Mouse (Mus musculus) 3T3-L1 (cell line): Measurements from ENCODE around the gene Shisal2b.
"Not testable (repeated sequence)": the region's sequence is repeated elsewhere in the genome, so short reads cannot be mapped to it uniquely, and the experiment has no call there.

Experiments
- DNase-seq: peaks from one replicate; pipeline ENCODE4 v3.0.0-alpha.2; 2015; ENCODE audit warnings: low read depth, low spot score

Gene Shisal2b

DNA sequence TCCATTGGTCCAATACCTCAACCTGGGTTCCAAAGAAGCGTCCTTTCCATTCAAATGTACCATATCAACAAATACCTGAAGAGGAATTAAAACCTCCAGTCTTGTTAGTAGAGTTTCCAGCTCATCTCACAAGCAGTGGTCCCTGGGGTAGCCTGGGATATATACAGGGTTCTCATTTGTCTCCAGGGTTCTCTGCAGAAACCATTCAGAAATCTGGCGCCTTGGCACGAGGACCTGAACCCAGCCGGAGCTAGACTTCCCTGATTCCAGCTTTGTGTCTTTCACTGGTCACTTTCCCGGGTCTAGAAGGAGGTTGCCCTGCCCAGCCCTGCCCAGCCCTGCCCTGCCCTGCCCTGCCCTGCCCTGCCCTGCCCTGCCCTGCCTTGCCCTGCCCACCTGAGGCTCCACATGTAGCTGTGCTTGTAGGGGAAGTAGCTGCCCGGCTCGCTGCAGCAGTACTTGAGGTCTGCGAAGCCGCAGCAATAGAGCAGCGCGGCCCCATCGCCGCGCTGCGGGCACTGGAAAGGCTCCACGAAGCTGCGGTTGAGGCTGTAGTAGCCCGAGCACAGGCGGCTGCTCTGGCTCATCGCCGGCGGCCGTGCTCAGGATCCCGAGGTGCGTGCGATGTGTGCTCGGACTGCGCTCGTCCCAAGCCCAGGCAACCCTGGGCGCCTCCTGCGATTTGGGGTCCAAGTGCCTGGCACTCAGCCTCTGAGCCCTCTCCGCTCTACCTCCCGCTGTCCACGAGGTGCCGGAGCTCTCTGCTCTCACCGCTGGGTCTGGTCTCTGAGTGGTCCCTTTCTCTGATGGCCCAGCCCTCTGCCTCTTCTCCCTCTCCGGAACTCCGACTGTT, at the start of gene Shisal2b:
Gene Shisal2b (minus strand): TSS at position 767 of the 853 bp plus-strand sequence.
- DNase-seq = no peak

DNA sequence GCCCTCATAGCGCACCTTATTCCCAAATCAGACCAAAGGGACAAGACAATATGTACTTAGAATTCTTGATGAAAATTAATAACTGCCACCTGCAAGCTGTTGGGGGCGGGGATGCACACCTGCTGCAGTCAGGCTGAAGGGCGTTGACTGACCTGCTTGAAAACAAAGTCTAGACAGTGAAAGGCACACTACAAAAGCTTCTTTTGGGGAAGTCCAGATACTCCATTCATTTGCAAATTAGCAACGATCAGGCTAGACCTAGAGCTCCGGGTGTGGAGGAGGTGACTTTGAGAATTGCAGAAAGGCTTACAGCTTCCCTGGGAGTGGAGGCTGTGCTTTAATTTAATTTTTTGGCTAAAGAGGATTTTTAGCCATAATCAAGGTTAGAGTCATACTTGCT, 47.9 kb upstream of the Shisal2b start:
- not testable (repeated sequence) for DNase-seq

DNA sequence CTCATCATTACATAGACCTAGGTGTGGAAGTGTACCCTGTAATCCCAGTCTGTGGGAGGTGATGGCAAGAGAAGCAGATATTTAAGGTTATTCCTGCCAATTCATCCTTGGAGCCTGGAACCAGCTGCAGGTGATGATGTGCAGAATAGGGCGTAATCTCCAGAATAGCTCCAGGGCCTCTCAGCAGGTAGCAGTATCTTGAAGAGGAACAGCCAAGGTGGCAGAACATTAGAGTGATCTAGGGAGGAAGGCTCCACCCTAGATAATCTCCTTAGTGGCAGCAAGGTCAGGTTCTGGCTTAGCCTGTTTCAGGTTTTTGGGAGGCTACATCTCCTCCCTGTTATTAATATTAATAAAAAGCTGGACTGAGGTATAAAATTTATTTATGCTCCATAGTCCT, 47.3 kb upstream of the Shisal2b start:
- not testable (repeated sequence) for DNase-seq

DNA sequence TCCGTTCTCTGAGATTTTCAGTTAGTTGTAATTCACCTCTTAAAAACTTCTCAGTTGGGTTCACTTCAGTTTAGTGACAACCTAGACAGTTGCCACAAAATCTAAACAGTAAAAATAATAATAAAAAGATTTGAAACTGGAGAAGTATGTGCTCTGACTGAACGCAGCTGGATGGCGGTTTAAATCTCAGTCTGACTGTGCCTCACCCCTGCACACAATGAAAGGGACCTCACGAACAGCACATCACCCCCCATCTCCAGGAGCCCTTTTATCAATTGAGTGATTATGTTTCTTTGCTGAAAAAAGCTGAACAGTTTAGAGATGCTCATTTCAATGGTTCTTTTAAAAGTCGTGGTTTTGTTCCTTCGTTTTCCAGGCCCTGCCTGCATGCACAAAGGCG, 45.0 kb upstream of the Shisal2b start:
- DNase-seq = no peak

DNA sequence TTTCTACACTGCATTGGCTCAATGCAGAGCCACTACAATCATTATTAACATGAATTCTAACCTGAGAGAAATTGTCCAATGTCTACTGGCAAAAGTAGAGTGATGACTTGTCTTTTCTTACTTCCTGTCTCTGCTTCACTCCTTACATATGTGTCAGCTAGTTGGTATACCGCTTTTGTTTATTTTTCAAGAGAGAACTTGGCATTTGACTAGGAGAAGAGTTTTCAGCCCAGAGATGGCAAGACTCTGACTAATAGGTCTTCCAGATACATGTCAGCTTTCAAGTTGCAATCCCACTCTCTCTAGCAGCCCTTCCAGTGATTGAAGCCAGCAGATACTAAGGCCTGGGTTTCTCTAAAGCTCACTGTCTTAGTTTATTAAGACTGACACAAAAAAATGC, 31.1 kb upstream of the Shisal2b start:
- peak; percentile 73 for DNase-seq

DNA sequence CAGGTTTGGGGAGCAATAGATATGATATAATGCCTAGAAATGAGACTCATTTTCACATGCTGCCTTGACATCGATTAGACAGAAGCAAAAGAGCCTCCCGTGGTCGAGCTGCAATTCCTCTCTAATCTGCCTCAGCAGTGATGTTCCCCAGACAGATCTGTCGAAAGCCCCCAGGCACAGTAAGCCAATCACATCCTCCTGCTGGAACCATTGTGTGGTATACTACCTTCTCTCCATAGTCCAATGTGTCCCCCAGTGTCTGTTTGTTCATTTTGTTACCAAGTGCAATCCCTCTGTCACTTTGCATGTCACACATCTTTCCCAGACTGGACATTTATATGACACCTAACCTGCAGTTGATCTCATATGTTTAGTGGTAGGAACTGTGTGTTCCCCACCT, 28.6 kb upstream of the Shisal2b start:
- DNase-seq = no peak

DNA sequence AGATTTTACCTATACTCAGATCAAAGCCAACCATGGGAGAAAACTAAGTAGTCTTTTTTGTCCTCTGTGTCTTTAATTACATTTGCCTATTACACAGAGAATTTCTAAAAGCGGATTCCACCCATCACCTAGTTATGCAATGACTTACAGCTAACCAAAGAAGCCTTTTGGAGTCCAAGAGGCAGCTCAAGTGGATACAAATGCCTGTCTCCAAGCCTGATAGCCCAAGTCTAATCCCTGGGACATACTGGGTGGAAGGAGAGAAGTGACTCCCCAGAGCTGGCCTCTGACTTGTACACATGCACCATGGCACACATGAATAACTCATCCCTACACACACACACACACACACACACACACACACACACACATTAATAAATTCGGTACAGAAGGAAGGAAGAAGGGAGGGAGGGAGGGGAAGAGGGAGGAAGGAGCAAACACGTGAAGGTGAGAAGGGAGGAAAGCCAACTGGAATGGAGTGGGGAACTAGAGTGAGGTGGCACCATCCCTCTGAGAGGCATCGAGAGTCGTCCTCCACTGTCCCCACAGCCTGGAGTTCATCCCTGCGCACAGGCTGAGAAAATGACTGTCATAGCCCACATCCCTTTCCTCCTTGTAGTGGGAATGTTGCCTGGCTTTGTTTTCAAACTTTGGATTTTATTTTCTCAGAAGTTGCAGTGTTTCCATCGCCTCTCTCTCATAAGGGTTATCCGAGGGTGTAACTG, 22.8 kb upstream of the Shisal2b start:
- no peak for DNase-seq

DNA sequence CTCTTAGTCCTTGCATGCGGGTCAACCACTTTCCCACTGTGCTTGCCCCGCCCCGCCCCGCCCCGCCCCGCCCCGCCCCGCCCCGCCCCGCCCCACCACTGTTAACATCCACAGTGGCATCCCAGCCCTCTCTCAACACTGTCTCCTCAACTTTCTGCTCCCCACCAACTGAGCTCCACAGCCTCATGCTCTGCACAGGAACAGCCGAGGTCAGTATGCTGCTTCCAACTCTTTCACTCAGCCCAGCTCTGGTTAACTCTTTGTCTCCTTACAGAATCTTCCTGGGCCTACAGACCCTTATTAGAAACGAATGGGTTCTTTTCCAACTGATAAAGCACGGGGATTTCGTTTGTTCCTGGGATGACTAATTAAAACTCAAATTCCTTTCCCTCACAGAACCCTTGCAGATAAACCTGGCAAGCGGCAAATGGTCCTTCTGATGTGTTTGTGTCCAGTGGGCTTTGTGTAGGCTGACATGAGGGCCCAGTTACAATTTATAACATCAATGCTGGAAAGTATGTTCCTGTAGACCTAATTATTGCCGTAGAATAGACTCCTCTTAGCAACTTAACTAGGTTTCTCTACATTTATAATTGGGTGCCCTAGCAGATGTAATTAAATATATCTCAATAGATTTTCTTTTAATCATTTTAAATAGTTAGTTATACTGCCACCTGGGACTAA, 20.0 kb upstream of the Shisal2b start:
- no peak for DNase-seq

DNA sequence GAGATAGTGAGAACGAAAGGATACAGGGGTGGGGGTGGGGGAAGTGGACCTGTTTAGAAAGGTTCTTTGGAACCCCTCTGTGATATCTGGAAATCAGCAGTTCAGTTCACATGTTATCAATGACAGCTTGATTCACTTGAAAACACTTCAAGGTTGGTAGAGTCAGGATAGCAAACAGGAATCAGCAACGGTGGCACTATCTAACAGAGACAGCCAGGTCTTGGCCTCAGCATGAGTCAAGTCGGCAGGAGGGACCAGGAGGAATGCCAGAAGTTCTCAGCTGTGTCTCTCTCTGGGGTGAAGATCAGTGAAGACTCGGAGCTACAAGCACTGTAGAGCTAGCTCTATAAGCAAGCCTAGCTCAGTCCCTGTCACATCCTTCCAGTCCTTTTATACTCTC, 14.8 kb upstream of the Shisal2b start:
- DNase-seq = no peak

DNA sequence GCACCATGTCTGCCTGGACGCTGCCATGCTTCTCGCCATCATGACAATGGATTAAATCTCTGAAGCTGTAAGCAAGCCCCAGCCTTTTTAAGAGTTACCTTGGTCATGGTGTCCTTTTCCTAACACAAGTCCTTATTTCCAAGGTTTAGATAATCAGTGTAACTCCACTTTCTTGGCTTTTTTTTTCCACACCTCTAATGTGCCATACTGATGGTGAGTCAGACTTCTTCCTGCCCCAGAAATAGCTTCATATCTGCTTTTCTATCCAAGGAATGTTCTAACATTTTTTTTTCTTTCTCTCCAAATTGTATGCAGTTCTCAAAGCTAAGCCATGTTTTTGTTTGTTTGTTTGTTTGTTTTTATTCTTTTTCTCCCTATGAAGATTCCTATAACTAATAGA, 6.2 kb upstream of the Shisal2b start:
- DNase-seq = peak; percentile 56

DNA sequence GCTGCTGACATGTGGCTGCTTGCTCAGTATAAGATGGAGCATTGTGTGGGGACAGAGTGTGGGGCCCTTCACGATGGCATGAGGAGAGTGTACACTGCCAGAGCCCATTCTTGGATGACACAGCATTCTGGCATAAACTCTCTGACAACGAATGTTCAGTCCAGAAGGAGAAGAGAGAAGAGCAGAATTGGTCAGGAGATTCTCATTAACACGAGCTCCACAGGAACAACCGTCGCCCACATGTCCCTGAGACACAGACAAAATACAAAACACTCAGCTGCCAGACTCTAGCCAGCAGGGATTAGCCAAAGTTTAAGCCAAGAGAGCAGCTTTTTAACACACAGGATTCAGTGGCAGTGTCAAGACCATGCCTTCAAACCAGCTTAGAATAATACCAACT, 3.0 kb upstream of the Shisal2b start:
- no peak for DNase-seq

DNA sequence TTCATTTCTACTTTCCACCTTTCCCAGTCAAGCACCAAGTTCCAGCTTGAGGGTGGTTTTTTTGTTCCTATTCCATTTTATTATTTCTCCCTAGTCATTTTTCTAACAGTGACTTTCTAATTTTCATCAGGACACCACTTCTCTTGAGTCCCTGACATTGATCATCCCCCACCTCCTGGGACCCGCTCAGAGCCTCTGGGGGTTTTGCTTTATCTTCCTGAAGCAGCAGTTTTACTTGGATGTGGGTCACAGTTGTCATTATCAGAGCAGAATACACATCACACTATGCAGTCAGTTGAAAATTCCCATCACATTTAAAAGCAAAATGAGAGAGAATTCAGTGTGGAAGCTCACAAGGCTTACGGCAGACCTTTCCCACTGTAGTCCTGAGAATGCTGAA, 10.0 kb downstream of the Shisal2b start:
- DNase-seq = no peak

DNA sequence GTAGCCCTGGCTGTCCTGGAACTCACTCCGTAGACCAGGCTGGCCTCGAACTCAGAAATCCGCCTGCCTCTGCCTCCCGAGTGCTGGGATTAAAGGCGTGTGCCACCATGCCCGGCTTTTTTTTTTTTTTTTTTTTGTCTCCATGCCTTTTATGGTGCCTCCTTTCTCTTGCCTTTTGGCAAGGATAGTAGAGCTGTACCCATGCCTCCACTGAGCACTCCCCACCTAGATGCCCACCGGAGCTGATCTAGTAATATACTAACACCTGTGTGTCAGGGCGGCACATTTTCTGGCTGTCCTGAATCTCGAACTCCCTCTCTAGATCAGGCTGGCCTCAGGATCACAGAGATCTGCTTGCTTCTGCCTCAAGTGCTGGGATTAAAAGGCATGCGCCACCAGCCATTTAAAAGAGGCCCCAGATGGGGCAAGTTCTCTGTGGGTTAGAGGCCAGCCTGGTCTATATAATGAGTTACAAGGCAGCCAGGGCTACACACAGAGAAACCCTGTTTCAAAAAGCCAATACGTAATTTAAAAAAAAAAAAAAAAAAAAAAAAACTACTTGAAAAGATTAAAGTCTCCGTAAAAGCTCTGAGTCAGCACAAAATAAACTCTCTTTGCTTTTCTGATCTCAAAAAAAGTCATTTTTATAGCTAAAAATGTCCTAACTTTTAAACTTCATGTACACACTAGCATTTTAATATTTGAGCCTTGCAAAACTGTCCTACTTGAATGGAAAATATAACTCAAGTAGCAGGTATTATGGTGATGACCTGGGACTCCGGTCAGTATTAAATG, 20.2 kb downstream of the Shisal2b start:
- no peak for DNase-seq

DNA sequence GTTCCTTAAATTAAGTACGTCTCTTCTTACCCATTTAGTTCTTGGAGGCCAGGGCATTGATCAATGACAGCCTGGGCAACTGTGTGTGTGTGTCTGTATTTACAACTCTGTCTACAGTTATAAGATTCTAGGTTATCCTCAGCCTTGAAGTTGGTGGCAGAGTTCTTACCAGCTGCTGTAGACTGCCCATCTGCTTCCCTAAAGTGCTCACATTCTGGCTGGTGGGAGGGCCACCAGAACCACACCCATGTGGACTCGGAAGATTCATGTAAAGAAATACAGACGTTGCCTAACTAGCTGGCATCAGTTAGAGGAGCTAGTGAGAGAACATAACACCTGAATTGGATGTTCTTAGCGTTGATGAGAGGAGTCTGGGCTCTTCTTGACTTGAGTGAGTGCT, 21.8 kb downstream of the Shisal2b start:
- no peak for DNase-seq

DNA sequence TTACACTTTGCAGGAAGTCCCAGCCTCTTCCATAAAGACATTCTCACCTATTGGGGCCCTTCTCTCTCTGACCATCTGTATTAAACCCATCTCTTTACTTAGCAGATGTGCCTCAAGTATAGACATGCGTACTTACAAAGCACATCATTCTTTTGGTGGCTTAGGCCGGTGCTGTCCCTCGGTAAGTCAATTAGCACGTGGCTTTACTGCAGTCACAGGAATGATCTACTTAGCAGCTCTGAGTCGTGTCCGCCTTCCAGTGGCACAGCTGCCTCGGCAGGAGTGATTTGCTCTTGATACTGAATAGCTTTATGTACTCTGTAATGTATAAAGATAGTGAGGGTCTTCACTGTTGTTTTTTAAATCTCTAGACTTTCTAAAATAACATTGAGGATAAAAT, 26.1 kb downstream of the Shisal2b start:
- no peak for DNase-seq

DNA sequence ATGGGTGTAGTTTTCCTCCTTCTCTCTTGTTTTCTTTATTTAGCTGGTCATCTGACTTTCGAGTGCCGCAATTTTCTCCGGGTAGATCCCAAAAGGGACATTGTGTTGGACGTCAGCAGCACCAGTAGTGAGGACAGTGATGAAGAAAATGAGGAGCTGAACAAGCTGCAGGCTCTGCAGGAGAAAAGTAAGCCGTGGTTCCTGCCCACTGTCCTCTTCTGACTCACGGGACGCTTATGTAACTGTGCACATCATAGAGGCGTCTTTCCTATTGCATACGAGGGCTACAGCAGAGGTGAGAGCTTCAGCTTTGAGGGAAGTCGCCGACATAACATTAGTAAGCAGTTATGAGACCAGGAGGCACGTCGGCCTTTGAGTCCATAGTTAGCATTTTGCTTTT, 30.9 kb downstream of the Shisal2b start:
- no peak for DNase-seq

DNA sequence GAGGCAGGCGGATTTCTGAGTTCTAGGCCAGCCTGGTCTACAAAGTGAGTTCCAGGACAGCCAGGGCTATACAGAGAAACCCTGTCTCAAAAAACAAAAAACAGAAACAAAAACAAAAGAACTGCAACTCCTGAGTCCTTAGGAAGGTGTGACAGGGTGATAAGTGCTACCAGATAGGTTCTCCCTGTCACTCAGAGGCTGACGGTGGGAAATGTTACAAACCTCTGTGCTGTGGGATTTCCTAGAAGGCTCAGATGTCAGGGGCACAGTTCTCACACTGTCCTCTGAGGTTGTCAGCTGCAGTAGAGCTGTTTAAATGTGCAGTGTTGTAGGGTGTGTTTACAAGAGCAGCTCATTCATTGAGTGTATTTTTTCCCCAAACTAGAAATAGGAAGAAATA, 38.2 kb downstream of the Shisal2b start:
- DNase-seq = no peak

DNA sequence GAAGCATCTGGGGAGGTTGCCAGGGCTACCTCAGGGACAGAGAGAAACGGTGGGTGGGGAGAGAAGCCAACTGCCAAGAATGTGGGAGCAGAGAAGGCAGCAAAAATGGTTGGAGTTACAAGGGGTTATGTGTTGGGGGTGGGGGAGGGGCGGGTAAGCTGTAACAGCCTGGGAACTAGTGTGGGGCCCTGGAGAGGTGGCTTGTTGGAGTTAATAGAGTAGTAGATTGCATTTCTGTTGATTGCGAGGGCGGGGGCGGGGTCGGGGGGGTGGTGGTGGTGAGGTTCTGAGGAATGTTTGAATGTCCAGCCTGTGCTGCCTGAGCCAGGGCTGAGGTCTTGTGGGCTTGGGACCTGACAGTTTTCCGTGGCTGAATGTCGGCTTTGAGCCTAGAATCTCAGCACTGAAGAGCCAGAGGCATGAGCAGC, 41.3 kb downstream of the Shisal2b start:
- DNase-seq = peak; percentile 85

DNA sequence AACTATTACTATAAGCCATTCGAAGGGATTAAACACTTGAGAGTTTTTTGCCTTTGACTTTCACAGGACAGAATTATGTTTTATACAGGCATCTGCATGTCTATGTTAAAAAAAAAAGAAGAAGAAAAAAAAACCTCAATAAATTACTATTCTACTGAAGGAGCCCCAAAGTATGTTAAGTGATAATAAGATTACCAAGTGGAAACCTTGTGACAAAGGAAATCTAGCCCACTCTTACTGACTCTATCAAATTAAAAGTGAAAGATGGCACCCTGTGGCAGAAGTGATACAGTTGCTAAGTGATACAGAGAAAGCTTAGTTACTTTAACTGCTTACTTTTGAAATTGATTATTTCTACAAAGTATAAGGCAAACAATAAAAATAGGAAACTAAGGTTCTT, 41.8 kb downstream of the Shisal2b start:
- DNase-seq = no peak

DNA sequence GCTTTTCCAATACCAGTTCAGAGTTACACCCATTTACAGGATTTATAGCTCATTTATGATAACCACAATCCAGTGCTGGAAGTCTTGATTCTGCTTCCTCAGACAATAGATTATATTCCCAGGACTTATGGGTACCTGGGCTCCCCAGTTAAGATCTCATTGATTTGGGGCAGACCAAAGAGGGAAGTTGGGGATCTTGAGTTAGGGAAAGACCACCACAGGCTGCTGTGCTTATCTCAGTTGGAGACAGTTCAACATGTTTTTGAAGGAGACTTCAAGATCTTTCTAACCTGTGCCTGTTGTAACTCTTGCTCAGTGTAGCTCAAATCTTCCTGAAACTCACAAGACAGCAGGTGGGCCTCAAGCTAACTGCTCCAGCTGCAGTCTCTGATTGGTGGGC, 42.5 kb downstream of the Shisal2b start:
- no peak for DNase-seq

DNA sequence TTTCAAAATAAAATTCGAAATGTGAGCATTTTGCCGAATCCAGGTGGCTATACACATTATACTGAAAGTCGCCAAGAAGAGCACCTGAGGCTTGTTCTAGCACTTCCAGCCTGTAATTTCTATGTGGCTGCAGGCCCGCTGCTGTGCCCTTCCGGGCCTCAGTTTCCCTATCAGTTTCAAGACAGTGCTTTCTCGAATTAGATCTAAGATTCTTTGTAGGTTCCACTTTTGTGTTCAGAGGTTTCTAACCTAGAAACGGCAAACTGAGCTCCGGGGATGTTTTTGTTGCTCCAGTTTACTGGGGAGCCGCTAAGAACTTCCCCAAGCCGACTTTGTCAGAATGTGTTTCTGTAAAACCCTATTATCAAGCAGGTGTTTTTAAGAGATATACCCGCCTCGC, 46.0 kb downstream of the Shisal2b start:
- DNase-seq = no peak
